Mouse (Mus musculus) embryonic stem cell, embryonic (primary cell): Measurements from ENCODE around the gene Alyref.

Experiments
- CTCF ChIA-PET, 4 experiments: fragments of 300-600 bp in 2 of 4; fragments of 350-600 bp in 2 of 4; sonication (Branson Sonifier 250); formaldehyde crosslinking; loops; one replicate each; lab custom pipeline; 2022; ENCODE audit warnings: inconsistent platforms in 2 of 4; lab: Charles Lee
- POLR2A ChIA-PET, 4 experiments: fragments of 300-600 bp in 2 of 4; fragments of 350-600 bp in 2 of 4; sonication (Branson Sonifier 250); formaldehyde crosslinking; loops; one replicate each; lab custom pipeline; 2022; ENCODE audit warnings: antibody characterized with exemption in 4 of 4, inconsistent platforms in 1 of 4; lab: Charles Lee

The Alyref gene

GRCm38 (mm10) chr11:120597240-120598235 is 627 bp downstream of the Alyref start:
- CTCF ChIA-PET = interaction anchor here in 2 of 4 experiments (0.9 to 1.5 kb wide), 4 partner anchors 12 to 18 kb away, joined by 3 to 6 read pairs (median 4); no protein-coding TSS in a partner anchor
- POLR2A ChIA-PET = interaction anchor here (0.5 to 12.3 kb wide), 45 partner anchors 9 to 550 kb away, joined by 3 to 215 read pairs (median 5); partner anchors contain the start of genes P4hb (in 3 of the 4), Mafg (in 2 of the 4), Npb (in 2 of the 4) and Arl16 (in 1 of the 4)

- ChIA-PET CTCF (interaction anchor here in 1 of 4 experiments (0.7 to 2.2 kb wide), 2 partner anchors 9 to 12 kb away, joined by 4 to 7 read pairs; no protein-coding TSS in a partner anchor), POLR2A (interaction anchor here in 2 of 4 experiments (0.9 to 12.3 kb wide), 11 partner anchors 6 to 133 kb away, joined by 3 to 215 read pairs (median 7); partner anchors contain the start of genes P4hb (in 2 of the 2), Alyref (in 1 of the 2), Anapc11 (in 1 of the 2) and Npb (in 1 of the 2))
Measured at GRCm38 (mm10) chr11:120588531-120588930, 9.6 kb downstream of the Alyref start.

GRCm38 (mm10) chr11:120583937-120584336 is 14.2 kb downstream of the Alyref start:
- POLR2A ChIA-PET = interaction anchor here in 2 of 4 experiments (0.8 to 10.1 kb wide), 13 partner anchors 10 to 94 kb away, joined by 3 to 112 read pairs (median 9); partner anchors contain the start of genes Mafg (in 2 of the 2), P4hb (in 2 of the 2), Alyref (in 1 of the 2) and Anapc11 (in 1 of the 2)
- CTCF ChIA-PET = interaction anchor here in 2 of 4 experiments (0.6 to 1.3 kb wide), 7 partner anchors 11 to 72 kb away, joined by 3 read pairs; partner anchors contain the start of gene P4hb (in 1 of the 2)

GRCm38 (mm10) chr11:120582982-120583293 is 15.2 kb downstream of the Alyref start:
- ChIA-PET CTCF (interaction anchor here in 3 of 4 experiments (0.5 to 1.9 kb wide), 17 partner anchors 10 to 398 kb away, joined by 3 to 18 read pairs (median 4); partner anchors contain the start of genes Cenpx (in 1 of the 3), Lrrc45 (in 1 of the 3), P4hb (in 1 of the 3) and Pcyt2 (in 1 of the 3)), POLR2A (interaction anchor here (0.6 to 10.1 kb wide), 56 partner anchors 8 to 368 kb away, joined by 3 to 112 read pairs (median 5); partner anchors contain the start of genes P4hb (in 3 of the 4), Alyref (in 2 of the 4), Anapc11 (in 2 of the 4) and Mafg (in 2 of the 4))

DNA sequence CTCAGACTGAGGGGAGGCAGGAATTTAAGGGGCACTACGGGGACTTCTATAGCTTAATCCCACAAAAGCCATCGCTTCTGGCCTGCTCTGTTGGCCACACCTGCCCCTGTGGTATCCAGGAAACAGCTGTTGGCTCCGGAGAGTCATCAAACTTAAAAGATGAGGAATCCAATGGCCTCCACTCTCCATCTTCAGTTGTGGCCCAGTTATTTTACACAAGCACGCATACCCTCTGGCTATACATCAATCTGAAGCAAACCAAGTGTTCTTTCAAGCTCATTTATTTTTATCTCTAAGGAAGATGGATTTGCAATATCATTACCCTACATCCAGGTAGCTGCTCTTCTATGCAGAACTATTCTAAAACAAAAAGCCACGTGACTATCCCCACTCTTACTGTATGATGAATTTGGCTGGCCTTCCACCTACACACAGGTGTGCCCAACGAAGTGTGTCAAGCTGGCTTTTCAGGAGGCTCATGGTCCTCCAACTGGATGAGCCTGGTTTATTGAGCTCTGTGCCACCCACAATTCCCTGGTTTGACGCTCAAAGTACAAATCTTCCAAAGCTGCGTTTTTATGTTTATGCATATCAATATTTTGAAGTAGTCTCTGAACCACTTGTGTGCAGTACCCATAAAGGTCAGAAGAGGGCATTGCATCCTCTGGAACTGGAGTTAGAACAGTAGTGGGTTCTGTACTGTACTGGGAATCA is 15.7 kb downstream of the Alyref start:
- ChIA-PET POLR2A (interaction anchor here (0.6 to 10.1 kb wide), 86 partner anchors 8 to 919 kb away, joined by 3 to 112 read pairs (median 4); partner anchors contain the start of genes P4hb (in 3 of the 4), Slc25a10 (in 3 of the 4), Alyref (in 2 of the 4) and Anapc11 (in 2 of the 4)), CTCF (interaction anchor here (0.5 to 1.9 kb wide), 27 partner anchors 9 to 398 kb away, joined by 3 to 18 read pairs (median 4); partner anchors contain the start of genes P4hb (in 2 of the 4), Cenpx (in 1 of the 4), Lrrc45 (in 1 of the 4) and Pcyt2 (in 1 of the 4))

- POLR2A ChIA-PET = interaction anchor here (0.5 to 10.1 kb wide), 84 partner anchors 8 to 918 kb away, joined by 3 to 112 read pairs (median 4); partner anchors contain the start of genes P4hb (in 3 of the 4), Slc25a10 (in 3 of the 4), Alyref (in 2 of the 4) and Anapc11 (in 2 of the 4)
- CTCF ChIA-PET = interaction anchor here (0.7 to 1.9 kb wide), 21 partner anchors 8 to 195 kb away, joined by 3 to 18 read pairs (median 4); partner anchors contain the start of genes P4hb (in 2 of the 4), Cenpx (in 1 of the 4) and Lrrc45 (in 1 of the 4)
Measured at GRCm38 (mm10) chr11:120581490-120582267, 16.5 kb downstream of the Alyref start, which contains the start of gene Arhgdia. Gene Arhgdia, minus strand, starts transcription at chr11:120581624.

DNA sequence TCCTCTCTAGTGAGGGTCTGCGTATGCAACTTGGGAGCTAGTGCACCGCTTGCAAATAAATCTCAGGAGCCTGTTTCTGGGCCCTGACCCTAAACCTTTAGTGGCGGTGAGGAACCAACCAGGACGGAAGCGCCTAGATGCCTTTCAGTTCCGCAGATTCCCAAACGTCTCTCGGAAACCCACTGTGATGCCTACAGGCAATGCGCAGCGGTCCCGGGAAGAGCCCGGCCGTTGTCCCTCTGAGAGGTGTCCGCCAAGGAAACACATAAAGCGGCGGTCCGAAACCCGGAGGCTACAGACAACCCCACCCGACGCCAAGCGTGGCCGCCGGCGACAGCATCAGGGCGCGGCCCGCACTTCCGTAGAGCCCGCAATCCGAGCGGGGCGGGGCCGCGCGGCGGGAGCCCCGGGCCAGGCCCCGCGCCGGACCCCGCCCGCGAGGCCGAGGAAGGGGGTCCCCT is 17.3 kb downstream of the Alyref start:
- CTCF ChIA-PET = interaction anchor here in 3 of 4 experiments (0.6 to 2.6 kb wide), 20 partner anchors 9 to 412 kb away, joined by 3 to 19 read pairs (median 6); partner anchors contain the start of genes Arl16 (in 1 of the 3), Cenpx (in 1 of the 3), Lrrc45 (in 1 of the 3) and Pycr1 (in 1 of the 3)
- POLR2A ChIA-PET = interaction anchor here (0.8 to 16.3 kb wide), 25 partner anchors 10 to 352 kb away, joined by 3 to 358 read pairs (median 10); partner anchors contain the start of genes Mafg (in 2 of the 4), Pycr1 (in 2 of the 4), Sirt7 (in 2 of the 4) and Alyref (in 1 of the 4)

DNA sequence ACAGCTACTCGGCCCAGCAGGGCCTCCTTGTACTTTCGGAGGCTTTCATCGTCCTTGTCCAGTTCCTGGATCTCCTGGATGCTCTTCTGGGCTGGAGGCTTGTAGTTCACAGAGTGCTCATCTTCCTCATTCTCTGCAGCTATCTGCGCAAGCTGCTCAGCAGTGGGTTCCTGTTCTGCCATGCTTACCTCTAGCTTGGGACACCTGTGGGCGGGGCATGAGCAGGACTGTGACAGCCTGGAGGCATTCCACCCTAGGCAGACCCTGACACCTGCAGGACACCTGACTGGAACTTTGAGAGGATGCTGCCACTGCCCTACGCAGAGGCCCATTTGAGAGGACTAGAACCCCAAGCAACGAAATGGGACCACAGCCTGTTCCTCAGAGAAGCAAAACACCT is 18.0 kb downstream of the Alyref start:
- POLR2A ChIA-PET = interaction anchor here (0.6 to 16.3 kb wide), 62 partner anchors 8 to 624 kb away, joined by 3 to 358 read pairs (median 4); partner anchors contain the start of genes Pycr1 (in 3 of the 4), Alyref (in 2 of the 4), Arl16 (in 2 of the 4) and Cenpx (in 2 of the 4)
- CTCF ChIA-PET = interaction anchor here (0.5 to 2.6 kb wide), 43 partner anchors 9 to 411 kb away, joined by 3 to 25 read pairs (median 4); partner anchors contain the start of genes Alyref (in 1 of the 4), Anapc11 (in 1 of the 4), Arl16 (in 1 of the 4) and Cenpx (in 1 of the 4)

DNA sequence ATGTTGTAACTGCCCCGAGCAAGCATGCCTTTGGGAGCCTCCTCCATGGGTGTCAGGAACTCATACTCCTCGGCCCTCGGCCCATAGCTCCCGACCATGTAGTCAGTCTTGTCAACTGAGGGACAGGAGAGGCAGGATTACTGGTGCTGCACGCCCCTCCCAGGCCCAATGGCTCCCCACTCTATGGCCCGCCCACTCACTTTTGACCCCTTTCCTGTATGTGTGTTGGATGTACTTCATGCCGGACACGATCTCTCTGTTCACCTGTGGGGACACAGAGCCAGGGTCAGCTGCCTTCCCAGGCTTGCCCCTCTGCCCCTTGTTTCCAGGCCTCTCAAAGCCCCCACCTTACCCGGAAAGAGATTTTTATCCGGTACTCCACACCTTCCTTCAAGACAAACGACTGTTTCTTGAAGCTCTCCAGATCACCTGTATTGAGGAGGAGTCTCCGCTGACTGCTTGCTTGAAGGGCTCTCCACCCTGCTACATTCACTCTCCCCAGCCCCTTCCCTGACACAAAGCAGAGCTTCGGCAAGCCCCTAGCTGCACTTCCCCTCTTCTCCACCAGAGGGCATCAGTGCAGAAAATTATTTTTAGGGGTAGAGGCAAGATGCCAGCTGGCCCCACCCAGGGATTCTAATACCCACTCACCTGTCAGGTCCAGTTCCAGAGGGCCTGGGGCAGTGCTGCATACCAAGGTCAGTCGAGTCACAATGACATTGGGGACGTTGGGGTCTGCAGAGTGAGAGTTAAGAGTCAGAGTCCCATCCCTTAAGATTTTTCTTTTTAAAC is 18.7 kb downstream of the Alyref start:
- POLR2A ChIA-PET = interaction anchor here (0.5 to 16.3 kb wide), 72 partner anchors 8 to 624 kb away, joined by 3 to 358 read pairs (median 4); partner anchors contain the start of genes Pycr1 (in 3 of the 4), Alyref (in 2 of the 4), Arl16 (in 2 of the 4) and Cenpx (in 2 of the 4)

GRCm38 (mm10) chr11:120578694-120579243 is 19.4 kb downstream of the Alyref start:
- CTCF ChIA-PET = interaction anchor here in 3 of 4 experiments (0.7 to 2.6 kb wide), 22 partner anchors 9 to 155 kb away, joined by 3 to 25 read pairs (median 4); partner anchors contain the start of genes Arl16 (in 1 of the 3) and Pycr1 (in 1 of the 3)
- POLR2A ChIA-PET = interaction anchor here in 3 of 4 experiments (0.6 to 16.3 kb wide), 47 partner anchors 9 to 372 kb away, joined by 3 to 358 read pairs (median 5); partner anchors contain the start of genes Alyref (in 2 of the 3), Cenpx (in 2 of the 3), Lrrc45 (in 2 of the 3) and Sirt7 (in 2 of the 3)

More for the DNA sequence above, 18.7 kb downstream of the Alyref start:
- CTCF ChIA-PET = interaction anchor here (0.5 to 2.6 kb wide), 54 partner anchors 10 to 1157 kb away, joined by 3 to 25 read pairs (median 4); partner anchors contain the start of genes Rac3 (in 2 of the 4), Alyref (in 1 of the 4), Anapc11 (in 1 of the 4) and Arl16 (in 1 of the 4)

DNA sequence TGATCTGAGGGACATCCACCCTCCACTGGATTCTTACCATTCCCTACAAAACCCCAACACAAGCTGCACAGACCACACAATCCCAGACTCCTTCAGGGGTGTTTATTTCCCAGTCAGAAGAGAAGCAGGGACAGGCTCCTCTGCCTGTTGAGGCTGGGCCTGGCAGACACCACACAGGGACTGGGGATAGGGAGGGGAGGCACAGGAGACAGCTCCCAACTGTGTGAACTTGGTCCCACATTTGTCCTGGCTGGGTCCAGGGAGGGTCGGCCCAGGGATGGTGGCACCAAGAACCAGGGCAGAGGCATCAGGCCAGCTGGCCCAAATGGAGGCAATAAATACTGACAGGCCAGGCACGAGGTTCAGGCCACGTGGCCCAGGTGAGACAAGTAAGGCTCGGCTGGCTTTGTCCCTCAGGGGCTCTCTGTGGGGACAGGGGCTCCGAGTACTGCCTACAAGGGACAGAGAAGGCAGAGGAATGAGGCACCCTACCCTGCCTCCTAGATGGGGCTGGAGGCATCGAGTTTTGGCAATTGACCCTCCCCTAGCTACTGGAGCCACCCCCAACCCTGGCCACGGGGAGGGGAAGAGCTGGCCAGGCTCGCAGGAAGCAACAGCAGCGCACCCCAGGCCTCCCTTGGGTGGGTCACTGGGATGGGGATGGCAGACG is 20.0 kb downstream of the Alyref start:
- ChIA-PET CTCF (interaction anchor here (0.5 to 2.4 kb wide), 18 partner anchors 7 to 1937 kb away, joined by 3 to 25 read pairs (median 4); partner anchors contain the start of gene Pycr1 (in 2 of the 4)), POLR2A (interaction anchor here in 3 of 4 experiments (0.6 to 16.3 kb wide), 32 partner anchors 8 to 670 kb away, joined by 3 to 358 read pairs (median 7); partner anchors contain the start of genes Alyref (in 2 of the 3), Slc25a10 (in 2 of the 3), Anapc11 (in 1 of the 3) and Fasn (in 1 of the 3))

GRCm38 (mm10) chr11:120577211-120578023 is 20.7 kb downstream of the Alyref start:
- POLR2A ChIA-PET = interaction anchor here in 3 of 4 experiments (0.6 to 16.3 kb wide), 50 partner anchors 8 to 669 kb away, joined by 3 to 358 read pairs (median 4); partner anchors contain the start of genes Alyref (in 2 of the 3), Mrpl12 (in 2 of the 3), Slc25a10 (in 2 of the 3) and Anapc11 (in 1 of the 3)
- CTCF ChIA-PET = interaction anchor here (0.5 to 1.9 kb wide), 24 partner anchors 8 to 1937 kb away, joined by 3 to 14 read pairs (median 4); partner anchors contain the start of genes Pycr1 (in 2 of the 4) and Lrrc45 (in 1 of the 4)
